Mouse (Mus musculus) fibroblast of lung, adult 2 months (primary cell): ENCODE measurements around the gene Ctu2.

Experiments
- DNase-seq: peaks from one replicate; pipeline ENCODE4 v3.0.0-alpha.2; 2011; ENCODE audit warnings: low read depth

The Ctu2 gene

DNA sequence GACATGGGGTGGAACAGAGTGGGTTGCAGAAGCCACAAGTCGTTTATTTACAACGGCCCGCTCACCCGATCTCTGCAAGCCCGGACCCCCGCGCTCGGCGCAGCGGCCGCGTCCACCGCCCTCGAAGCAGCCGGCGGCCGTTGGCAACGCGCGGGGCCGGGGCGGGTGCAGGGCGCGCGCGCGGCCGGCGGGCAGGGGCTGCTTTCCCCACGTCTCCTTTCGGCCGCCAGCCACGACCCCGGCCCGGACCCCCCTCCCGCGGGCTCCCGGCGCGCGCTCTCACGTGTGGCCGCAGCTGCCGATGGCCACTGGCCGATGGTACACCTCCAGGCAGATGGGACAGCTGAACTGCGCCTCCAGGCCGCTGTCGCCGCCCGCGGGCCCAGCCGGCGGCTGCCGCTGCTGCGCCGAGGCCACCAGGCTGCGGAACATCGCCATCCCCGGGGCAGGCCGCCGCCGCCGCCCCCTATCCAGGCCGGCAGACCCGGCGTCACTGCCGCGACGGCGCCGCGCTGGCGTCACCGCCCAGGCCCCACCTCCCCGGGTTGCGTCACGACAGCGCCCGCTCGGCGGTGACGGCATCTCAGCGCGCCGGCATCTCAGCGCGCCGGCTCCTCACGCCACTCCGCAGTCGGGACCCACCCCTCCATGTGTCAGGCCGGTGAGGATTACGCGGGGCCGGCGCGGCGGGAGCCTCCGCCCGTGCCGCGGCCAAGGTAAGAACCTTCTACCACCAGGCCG is at the start of gene Ctu2, which contains the start of gene Rnf166:
TSS of gene Ctu2 (plus strand) at position 564 of the 741 bp plus-strand sequence.
TSS of gene Rnf166 (minus strand) at position 485 of the 741 bp plus-strand sequence.
- DNase-seq = peak; percentile 45

DNA sequence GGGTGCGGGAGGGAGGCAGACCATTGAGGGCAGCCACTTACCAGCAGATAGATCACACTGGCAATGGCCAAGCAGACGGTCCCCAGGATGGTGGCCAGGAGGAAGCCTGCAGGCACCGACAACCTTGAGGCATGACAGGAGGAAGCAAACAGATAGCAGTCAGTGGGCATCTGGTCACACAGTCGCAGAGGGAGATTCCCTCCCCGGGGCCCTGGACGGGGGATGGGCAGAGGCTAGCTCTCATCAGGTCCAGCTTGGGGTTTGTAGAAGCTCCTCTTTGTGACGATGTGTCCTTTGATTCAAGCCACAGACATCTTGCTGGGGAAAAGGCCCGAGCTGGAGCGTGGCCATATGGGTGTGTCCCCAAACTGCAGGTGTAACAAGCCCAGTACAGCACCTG is 49.8 kb upstream of the Ctu2 start:
- DNase-seq = no peak

DNA sequence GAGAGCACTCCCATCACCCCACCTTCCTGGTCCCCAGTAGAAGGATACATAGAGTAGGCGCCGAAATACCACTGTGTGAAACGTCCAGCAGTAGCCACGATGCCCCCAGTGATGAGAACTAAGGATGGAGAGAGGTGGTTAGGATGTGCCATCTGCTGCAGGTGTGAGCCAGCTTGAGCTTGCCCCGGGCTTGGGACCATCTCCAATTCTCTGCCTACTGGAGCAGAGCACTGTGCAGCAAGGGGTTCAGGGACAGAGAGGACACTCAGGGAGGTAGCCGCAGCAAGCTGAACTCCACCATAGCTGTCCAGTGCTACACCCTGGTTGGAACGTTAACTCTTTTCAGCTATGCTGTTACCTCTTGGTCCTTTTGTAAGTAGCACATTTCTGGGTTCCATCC is 48.3 kb upstream of the Ctu2 start:
- DNase-seq = no peak

DNA sequence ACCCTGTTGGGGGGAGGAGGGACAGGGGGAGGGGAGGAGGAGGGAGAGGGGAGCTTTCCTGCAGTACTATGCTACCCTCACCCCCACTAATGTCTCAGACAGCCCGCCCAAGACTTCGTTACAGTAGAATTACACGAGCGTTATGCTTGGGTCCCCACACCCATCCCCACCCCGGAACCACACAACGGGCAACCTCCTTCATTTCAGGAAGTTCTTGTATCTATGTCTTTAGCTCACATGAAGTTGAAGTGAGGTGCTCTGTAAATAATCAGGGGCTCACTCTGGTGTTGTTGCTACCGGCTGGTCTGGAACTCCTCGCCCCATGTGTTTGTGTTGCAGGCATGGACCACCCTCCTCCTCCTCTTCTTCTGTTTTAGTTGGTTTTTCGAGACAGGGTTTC is 47.8 kb upstream of the Ctu2 start:
- DNase-seq = no peak

DNA sequence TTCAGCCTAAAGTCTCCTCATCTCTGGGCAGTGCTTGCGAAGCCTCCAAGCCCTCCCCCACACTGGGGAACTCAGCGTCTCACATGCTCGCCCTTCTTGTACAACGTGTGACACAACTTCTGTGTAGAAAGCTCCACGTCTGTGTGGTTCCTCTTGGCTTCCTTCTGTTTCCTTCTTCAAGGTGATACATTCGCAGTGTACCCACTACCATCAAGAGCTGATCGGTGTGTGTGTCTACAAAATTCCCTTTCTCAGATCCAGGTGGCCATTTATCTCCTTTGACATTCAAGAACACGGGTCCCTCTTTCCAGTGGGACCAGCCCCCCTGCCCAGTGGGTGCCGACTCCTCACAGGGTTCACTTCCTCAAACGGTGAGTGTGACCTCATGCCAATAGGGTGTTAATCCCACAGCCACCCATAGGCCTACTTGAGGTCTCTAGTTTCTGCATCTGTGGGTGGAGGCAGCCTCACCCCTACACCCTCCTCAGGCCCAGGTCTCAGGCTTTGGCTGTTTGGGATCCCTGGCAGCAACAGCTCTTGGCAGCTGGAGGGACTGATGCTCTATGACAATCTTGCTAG is 45.8 kb upstream of the Ctu2 start:
- no peak for DNase-seq

DNA sequence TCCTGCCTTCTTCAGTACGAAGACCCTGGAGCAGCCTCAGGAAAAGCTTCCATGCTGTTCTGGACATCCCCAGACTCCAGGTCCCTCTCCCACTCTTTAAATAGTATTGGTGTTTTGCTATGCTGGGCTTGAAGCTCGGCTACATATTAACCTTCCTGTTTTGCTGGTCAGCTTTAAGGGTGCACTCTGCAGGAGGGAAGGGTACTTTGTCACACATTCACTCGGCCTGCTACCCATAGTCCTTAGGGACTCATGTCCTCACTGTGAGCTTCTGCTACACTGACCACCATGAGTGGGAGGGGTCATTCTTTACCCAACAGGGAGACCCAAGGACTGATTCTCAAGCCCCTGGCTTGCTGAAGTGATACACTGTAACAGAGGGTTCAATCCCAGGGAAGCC is 45.3 kb upstream of the Ctu2 start:
- DNase-seq = no peak

DNA sequence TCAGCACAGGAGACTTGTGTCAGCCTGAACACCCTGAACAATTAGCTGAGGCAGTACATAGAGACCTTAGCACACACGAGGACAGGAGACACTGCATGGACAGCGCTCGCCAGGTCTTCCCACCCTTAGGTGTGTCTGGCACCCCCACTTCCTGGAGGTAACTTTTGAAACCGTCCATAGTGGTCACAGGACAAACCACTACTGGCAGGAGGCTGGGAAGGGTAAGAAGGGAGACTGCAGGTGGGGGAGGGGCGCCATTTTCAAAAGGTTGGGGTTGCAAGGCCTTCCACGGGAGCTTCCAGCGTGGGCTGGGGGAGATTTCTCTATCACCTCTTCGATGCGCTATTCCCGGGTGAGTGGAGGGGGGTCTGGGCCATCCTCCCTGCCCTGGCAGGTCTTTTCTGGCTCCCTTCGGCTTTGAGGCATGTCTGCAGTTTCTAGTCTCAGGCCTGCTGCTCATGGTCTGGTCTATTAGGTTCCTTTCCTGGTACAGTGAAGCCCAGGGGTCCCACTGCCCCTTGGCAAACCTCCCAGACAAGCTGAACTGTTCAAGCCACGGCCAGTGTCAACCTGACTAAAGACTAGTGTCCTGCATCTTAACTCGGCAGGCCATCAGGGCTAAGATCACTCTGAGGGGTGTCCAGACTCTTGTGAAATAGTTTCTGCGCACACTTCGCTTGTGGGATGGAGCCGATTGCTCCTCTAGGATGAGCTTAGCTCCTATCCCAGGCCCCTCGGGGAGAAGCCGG is 44.1 kb upstream of the Ctu2 start:
- no peak for DNase-seq

DNA sequence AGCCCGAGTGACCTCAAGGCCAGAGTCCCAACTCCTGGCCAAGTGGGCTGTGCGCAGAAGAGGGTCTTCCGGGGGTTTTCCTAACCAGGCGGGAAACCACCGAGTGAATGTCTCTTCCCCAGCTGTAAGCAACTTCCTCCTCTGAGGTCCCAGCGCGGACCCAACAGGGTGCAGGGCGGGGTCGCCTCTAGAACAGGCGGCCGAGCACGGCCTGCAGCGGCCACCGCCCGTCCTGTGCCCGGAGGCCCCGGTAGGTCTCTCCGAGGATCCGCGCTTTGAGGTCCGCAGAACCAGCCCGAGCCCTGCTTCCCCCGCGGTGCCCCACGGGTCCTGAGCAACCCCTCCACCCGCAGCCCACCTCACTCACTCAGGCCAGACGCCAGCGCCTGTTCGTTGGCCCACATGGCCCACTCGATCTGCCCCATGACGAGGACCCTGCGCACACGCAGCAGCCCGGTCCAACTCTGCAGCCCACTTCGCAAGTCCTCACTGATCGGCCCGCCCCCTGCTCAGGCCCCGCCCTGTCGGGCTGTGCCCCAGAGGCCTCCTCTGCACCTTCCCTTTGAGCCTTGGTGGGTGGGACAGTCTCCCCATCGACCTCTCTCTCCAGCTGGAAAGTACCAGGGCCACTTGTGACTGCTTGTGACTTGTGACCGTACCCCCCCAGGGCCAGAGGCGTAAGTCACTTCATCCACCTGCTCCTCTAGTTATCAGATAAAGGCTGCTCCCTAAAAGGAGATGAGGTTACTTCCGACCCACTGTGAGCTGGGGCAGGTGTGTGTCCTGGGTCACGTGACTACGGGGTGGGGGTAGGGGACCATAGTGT is 43.3 kb upstream of the Ctu2 start, which contains the start of gene Cyba:
TSS of gene Cyba (minus strand) at position 488 of the 826 bp plus-strand sequence.
- DNase-seq = peak; percentile 28

DNA sequence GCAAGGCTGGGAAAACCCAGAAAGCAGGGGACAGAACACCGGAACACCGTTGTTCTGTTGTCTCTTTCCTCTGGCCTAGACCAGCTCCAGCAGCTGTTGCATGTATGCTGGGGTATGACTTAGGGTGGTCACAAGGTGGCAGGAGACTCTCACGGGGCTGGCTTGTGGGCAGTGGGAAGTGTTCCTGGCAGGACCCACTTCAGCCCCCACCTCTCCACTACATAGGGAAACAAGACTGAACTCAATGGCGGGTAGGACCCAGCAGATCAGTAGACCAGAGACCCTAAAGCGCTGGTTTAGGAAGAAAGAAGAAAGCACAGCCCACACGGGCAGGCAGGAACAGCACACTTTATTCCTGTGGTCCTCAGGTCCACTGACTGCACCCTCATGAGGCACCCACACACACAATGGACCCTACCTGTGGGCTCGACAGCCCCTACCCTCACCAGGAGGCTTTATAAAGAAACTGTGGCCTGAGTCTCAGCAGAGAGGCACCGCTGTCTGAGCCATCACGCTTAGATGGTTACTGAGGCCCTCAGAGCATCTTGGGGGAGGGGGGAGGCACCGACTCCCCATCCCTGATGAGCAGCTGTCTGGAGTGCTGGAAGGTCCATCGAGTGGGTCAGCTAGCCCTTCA is 42.6 kb upstream of the Ctu2 start:
- no peak for DNase-seq

DNA sequence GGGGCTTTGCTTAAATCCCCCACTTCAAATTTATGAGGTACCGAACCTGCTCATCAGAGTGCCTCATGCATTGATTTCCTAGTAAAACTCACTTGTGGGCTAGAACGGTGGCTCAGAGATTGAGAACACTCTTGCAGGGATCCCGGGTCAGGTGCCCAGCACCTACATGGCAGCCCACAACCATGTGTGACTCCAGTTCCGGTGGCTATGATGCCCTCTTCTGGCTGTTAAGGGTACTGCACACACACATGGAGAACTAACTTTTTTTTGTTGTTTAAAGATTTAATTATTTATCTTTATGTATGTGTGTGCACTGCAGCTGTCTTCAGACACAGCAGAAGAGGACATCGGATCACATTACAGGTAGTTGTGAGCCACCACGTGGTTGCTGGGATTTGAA is 40.6 kb upstream of the Ctu2 start:
- DNase-seq = no peak

DNA sequence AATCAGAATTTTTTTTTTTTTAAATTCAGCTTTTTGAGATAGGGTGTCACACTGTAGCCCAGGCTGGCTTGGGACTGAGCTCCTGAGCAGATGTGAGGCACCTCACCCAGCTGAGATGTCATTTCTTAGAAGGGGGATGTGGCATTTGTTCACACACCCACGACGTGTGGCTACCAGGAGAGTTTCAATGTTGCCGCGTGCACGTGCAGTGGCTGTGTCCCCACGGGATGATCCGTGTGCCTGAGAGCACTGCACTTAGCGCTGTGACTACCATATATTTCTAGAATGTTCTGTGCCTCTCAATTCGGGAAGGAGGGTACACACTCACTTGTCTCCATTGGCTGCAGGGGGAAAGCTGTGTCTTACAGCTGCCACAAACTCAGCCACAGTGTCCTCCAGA is 39.8 kb upstream of the Ctu2 start:
- DNase-seq = no peak

DNA sequence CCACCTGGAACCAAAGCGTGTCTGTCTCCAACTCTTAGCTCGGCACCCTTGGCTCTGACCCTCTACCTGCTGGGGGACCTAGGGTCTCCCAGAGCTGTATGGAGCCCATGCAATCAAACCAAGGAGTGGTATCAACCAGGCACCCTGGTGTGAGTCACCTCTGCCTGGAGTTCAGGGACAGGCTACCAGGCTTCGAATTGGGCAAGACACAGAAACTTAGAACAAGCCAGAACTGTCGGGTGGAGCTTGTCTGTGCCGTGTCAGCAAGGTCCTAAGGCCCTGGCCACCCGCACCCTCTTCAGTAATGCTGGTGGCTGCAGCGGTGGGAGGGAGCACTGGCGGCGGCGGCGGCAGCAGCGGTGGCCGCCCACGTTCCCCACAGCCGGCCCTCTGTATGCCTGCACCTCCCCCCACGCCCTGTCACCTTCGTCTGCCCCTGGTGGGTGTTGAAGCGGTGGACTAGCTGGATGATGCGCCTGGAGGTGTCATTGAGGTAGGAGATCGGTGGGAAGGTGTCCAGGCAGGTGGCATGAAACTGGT is 39.3 kb upstream of the Ctu2 start:
- DNase-seq = no peak

DNA sequence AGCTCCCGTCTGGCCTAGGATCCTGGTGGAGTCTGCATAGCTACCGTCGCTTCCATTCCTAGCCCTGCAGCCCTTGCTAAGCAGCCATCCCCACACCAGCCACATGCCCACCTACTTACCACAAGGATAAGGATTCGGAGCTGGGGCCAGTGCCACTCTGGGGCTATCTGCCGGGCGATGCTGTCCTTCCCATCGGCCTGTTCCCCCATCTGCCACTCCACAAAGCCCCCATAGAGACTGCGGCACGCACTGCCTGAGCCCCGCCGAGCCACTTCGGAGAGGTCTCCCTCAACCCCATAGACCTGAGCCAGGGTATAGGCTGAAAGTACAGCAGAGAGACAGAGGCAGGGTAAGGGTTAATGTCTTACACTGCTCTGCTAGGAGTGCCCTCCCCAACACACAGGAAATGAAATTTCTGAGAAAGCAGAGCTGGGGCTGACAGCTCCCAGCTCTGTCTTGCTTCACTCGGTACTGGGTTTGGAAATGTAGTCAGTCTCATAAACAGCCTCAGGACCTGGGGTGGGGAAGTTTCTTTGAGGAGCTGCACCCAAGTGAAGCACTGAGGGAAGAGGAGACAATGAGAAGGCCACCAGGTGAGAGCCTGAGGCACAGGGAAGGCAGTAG is 38.1 kb upstream of the Ctu2 start:
- no peak for DNase-seq

DNA sequence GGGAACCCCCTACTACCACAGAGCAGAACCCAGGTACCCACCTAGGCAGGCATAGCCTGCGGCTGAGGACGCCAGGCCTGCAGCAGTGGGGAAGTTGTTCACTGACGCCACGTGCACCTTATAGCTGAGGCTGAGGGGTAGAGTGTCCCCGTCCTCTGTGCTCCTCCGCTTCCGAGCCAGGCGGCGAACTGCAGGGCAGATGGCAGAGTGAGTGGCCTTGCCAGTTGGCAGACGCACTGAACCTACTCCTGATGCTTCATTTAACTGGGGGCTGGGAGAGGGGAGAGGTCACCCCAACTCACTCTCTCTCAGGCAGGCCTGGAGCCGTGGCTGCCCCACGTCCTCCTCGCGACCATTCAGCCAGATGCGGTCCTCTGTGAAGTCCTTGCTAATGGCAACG is 36.6 kb upstream of the Ctu2 start:
- DNase-seq = no peak

DNA sequence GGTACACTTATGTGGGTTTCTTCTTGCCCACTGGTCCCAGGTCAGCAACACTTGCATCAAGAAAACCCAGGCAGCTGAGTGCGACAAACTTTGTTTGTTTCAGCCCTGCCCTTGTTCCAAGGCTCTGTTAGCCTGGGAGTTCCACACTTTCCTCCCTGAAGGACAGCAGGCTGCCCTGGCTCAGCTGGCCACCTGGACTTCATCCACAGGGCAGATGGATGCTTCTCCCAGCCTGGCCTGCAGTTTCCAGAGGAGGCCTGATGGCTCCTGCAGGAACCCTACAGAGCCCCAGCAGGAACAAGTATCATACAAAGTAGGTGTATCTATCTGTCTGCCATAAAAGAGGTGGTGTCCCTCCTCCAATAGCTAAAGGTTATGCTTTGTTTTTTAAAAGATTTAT is 34.6 kb upstream of the Ctu2 start:
- no peak for DNase-seq

DNA sequence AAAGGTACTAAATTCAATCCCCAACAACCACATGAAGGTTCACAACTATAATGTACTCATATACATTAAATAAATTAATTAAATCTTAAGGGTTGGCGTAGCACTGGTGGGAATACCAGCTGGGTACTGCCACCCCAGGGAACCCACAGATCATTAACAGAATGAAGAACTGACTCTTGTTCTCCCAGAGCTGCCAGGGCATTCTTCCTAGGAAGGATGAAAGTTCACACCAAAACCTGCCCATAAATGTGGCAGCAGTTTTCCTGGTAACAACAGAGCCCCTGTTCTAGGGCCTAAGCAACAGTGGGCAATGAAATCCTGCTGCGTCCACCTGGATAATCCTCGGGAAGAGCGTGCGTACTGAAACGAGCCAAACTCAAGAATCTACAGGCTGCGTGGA is 33.6 kb upstream of the Ctu2 start:
- no peak for DNase-seq

DNA sequence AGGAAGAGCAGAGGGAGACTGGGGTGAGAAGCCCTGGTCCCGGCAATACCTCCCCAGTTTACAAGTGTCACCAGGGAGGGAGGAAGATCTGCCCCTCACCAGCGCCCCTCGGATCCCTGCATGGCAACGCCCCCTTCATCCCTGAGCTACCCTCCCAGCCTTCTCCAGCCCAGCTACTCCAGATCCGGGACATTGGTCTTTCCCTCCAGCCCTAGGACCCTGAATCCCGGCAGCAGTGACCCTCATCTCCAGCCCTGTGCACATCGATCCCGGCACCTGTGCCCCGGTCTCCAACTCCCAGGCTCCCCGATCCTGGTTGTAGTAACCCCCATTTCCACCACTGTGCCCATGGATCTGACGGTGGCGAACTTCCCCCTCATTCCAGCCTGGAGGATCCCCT is 33.2 kb upstream of the Ctu2 start:
- no peak for DNase-seq

DNA sequence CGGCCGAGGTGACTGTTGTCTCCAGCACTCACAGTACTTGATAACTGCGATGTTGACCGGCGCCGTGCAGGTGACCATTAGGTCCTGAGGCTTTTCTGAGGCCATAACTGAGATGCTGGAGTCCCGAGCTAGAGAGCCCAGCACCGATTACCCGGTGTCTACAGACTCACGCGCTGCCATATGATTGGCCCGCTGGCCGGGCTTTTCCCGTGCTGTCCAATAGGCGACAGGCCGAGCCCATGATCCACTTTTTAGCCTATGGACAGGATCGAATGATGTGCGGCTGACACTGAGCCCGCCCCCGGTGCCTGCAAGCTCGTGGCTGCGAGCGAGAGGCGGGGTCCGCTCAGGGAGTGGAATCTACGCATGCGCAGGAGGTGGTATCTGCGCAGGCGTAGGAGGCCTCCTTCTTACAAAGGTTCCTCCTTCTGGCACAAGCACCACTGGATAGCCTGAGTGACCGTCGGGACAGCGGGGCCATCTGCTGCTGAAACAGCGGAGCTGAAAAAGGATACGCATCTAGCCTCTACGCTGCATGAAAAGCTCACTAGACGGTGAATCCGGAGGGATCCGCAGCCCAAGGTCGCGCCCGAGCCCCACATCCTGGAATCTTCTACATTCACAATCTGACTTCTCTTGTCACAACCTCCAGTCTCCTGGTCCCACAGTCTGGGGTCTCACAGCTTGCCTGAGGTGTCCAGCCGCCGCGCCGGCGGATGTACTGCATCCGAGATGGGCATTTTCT is 32.5 kb upstream of the Ctu2 start, which contains the start of gene Mvd:
TSS of gene Mvd (minus strand) at position 161 of the 745 bp plus-strand sequence.
- peak; percentile 100 for DNase-seq

DNA sequence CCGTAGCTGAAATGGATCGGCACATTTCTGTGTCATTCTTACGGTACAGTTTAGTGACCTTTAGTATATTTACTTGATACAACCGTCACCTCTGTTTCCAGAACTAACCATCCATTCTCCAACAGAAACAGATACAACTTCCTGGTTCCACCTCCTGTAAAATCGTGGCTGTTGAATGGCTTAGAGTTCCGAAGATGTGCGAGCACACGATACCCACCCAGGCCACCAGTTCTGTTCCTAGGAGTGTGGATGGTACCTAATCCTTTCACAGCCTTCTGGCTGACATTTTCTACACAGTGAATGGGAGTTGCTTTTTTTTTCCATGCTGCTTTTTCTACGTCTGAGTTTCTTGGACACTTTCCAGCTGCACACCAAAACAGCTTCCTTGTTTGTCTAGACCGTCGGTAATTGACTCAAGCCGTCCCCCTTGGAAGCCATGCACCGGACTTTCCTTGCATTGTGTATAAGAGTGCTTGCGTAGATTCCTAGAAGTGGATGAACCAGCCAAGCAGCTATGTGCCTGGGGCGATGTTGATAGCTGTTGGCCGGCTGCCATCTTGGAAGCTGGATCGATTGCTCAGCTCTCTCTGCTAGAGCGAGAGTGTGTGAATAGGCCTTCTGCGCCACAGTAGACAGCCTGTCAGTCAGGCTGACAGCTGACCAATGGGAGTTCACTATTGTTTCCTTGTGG is 31.7 kb upstream of the Ctu2 start:
- peak; percentile 78 for DNase-seq

DNA sequence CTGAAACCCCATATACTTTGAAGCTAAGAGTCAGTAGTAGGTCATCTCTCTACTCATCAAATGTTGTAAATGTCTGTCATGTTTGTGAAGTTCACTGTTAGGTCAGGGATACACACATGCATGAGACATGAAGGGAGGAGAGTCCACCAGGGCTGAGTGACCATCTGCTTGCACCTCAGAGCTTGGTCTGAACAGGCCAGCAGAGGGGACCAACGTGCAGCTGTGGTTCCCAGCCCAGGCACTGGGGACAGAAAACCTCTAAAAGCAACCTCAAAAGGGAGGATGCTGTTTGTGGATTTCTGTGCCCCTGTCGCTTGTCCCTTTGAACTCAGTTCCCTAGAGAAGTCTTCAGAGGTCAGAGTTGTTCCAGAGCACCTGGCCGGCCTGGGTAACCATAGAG is 30.7 kb upstream of the Ctu2 start:
- no peak for DNase-seq
